Mouse (Mus musculus): Measurements from ENCODE around the gene Arhgef17.

DNA sequence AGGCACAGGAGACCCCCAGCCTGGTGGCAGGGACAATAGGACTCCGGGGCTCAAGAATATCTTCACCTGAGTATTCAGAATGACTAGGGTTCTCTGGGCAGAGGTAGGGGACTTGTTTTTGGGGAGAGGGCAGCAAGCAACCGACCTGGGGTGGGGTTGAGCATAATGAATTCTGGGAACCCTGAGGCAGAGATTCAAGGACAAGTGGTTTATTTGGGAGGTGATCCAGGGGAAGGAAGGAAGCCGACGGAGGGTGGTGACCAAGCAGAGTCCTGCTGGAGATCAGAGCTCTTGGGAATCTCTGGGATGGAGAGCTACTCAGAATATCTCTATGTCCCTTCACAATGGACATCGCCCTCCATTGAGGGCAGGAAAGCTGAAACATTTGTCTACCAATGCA, 46.3 kb upstream of the Arhgef17 start:
- no peak for TF ChIP-seq CTCF (IDR thresholded peaks at IDR 0.05; ENCODE audit: low read depth)
- no peak for TF ChIP-seq EP300 (optimal IDR thresholded peaks at IDR 0.05)
